Mouse (Mus musculus) ES-Bruce4 (cell line): ENCODE measurements around the gene Slc5a11. TPM values are rescaled to one million over a fixed set of nuclear protein-coding genes. Genes with fewer than 3 reads are reported as not detected.

Experiments
- H3K27ac ChIP-seq: 2 replicates; pipeline ENCODE4 v1.5.1; 2012; ENCODE audit warnings: low read length, inconsistent platforms; ENCODE audit not compliant: insufficient read depth
- H3K27me3 ChIP-seq: 2 replicates; pipeline ENCODE4 v1.6.1; 2012; ENCODE audit warnings: mild to moderate bottlenecking, low read length, inconsistent platforms; ENCODE audit not compliant: control insufficient read depth, poor library complexity, insufficient read depth, severe bottlenecking
- H3K36me3 ChIP-seq: 2 replicates; pipeline ENCODE4 v1.6.1; 2012; ENCODE audit warnings: inconsistent platforms, mild to moderate bottlenecking, low read length, moderate library complexity; ENCODE audit not compliant: control insufficient read depth, poor library complexity, insufficient read depth, severe bottlenecking
- H3K4me1 ChIP-seq: one replicate; pipeline ENCODE4 v1.8.1; 2011; ENCODE audit warnings: low read length; ENCODE audit not compliant: control insufficient read depth, insufficient read depth
- H3K4me3 ChIP-seq: 2 replicates; pipeline ENCODE4 v1.5.1; 2011; ENCODE audit warnings: low read depth, mild to moderate bottlenecking, low read length
- H3K9ac ChIP-seq: 2 replicates; pipeline ENCODE4 v1.6.1; 2012; ENCODE audit warnings: low read depth, mild to moderate bottlenecking, inconsistent platforms; ENCODE audit not compliant: poor library complexity, severe bottlenecking
- H3K9me3 ChIP-seq: replicated peaks from 2 replicates; pipeline ENCODE4 v1.6.1; 2012; ENCODE audit warnings: mild to moderate bottlenecking, low read length, inconsistent platforms; ENCODE audit not compliant: control insufficient read depth, poor library complexity, insufficient read depth, severe bottlenecking
- CTCF ChIP-seq: IDR thresholded peaks from one replicate; pipeline ENCODE4 v1.8.1; 2011; ENCODE audit warnings: low read depth, low read length
- EP300 ChIP-seq: IDR thresholded peaks from 2 replicates; pipeline ENCODE4 v1.6.1; 2011; ENCODE audit warnings: low read depth, low read length; ENCODE audit not compliant: insufficient read depth
- POLR2A ChIP-seq: IDR thresholded peaks from one replicate; pipeline ENCODE4 v1.8.1; 2011; ENCODE audit warnings: low read length; ENCODE audit not compliant: insufficient read depth
- polyA plus RNA-seq: library from polyadenylated mRNA; stranded (reverse); fragments of >200 nt; gene quantifications from 2 replicates; pipeline ENCODE4 v1.2.4, GENCODE M21; 2011; ENCODE audit warnings: low read depth; ENCODE audit not compliant: missing spikeins, insufficient read depth, insufficient read length

Gene Slc5a11
- polyA plus RNA-seq, 1 experiment, result 2.3 TPM

- H3K9me3 ChIP-seq, result no peaks in the 10 kb centered on the region
- H3K36me3 ChIP-seq, result peaks cover 45% of the 10 kb centered on the region
- no peak overlapping the region for H3K9ac ChIP-seq
- H3K27me3 ChIP-seq, result no peaks in the 10 kb centered on the region
- H3K4me1 ChIP-seq, result no peaks in the 10 kb centered on the region
- no peak overlapping the region for H3K27ac ChIP-seq
- no peak for TF ChIP-seq EP300
- TF ChIP-seq POLR2A, result no peak
- TF ChIP-seq CTCF, result no peak
- no peak overlapping the region for H3K4me3 ChIP-seq
These were observed 22.8 kb upstream of the Slc5a11 start for GRCm38 (mm10) chr7:123191731-123192130.

GRCm38 (mm10) chr7:123193201-123193600 is 21.4 kb upstream of the Slc5a11 start:
- no peaks in the 10 kb centered on the region for H3K9me3 ChIP-seq
- no peak overlapping the region for H3K27ac ChIP-seq
- no peaks in the 10 kb centered on the region for H3K4me1 ChIP-seq
- peaks cover 36% of the 10 kb centered on the region for H3K36me3 ChIP-seq
- H3K27me3 ChIP-seq, result no peaks in the 10 kb centered on the region
- H3K9ac ChIP-seq, result no peak overlapping the region
- H3K4me3 ChIP-seq, result no peak overlapping the region
- no peak for TF ChIP-seq POLR2A
- TF ChIP-seq EP300, result no peak
- no peak for TF ChIP-seq CTCF

GRCm38 (mm10) chr7:123194696-123195095 is 19.9 kb upstream of the Slc5a11 start:
- TF ChIP-seq CTCF (no peak), EP300 (no peak), POLR2A (no peak)
- Histone ChIP-seq H3K36me3 (peaks cover 25% of the 10 kb centered on the region), H3K4me1 (no peaks in the 10 kb centered on the region), H3K27ac (no peak overlapping the region), H3K9ac (no peak overlapping the region), H3K27me3 (no peaks in the 10 kb centered on the region), H3K9me3 (no peaks in the 10 kb centered on the region), H3K4me3 (no peak overlapping the region)

GRCm38 (mm10) chr7:123196432-123196831 is 18.1 kb upstream of the Slc5a11 start:
- Histone ChIP-seq H3K27me3 (no peaks in the 10 kb centered on the region), H3K27ac (no peak overlapping the region), H3K4me3 (no peak overlapping the region), H3K4me1 (no peaks in the 10 kb centered on the region), H3K9ac (no peak overlapping the region), H3K36me3 (peaks cover 15% of the 10 kb centered on the region), H3K9me3 (no peaks in the 10 kb centered on the region)
- TF ChIP-seq EP300 (no peak), POLR2A (no peak), CTCF (no peak)

- H3K9me3 ChIP-seq, result no peaks in the 10 kb centered on the region
- H3K27ac ChIP-seq, result no peak overlapping the region
- TF ChIP-seq CTCF (no peak), POLR2A (no peak), EP300 (no peak)
- H3K27me3 ChIP-seq, result no peaks in the 10 kb centered on the region
- H3K4me3 ChIP-seq, result no peak overlapping the region
- no peaks in the 10 kb centered on the region for H3K4me1 ChIP-seq
- no peaks in the 10 kb centered on the region; the same call in 1 of the 2 replicates for H3K36me3 ChIP-seq
- H3K9ac ChIP-seq, result no peak overlapping the region
These were observed 15.9 kb upstream of the Slc5a11 start for GRCm38 (mm10) chr7:123198695-123199094.

GRCm38 (mm10) chr7:123199151-123199550 is 15.4 kb upstream of the Slc5a11 start:
- H3K9me3 ChIP-seq, result no peaks in the 10 kb centered on the region
- H3K4me3 ChIP-seq, result no peak overlapping the region
- TF ChIP-seq EP300 (no peak), POLR2A (no peak), CTCF (no peak)
- H3K4me1 ChIP-seq, result no peaks in the 10 kb centered on the region
- no peaks in the 10 kb centered on the region; the same call in 1 of the 2 replicates for H3K36me3 ChIP-seq
- H3K27me3 ChIP-seq, result no peaks in the 10 kb centered on the region
- H3K27ac ChIP-seq, result no peak overlapping the region
- H3K9ac ChIP-seq, result no peak overlapping the region
